Mouse (Mus musculus): ENCODE measurements around the gene Hmgn2. TPM values are rescaled to one million over a fixed set of nuclear protein-coding genes. Genes with fewer than 3 reads are reported as not detected.

Gene Hmgn2
- polyA plus RNA-seq (2014; fragmentation: Nextera tagmentation; extraction: Ambion mirVana): 1,614 and 1,711 TPM in 2 replicates

GRCm38 (mm10) chr4:133968150-133968921, at the start of gene Hmgn2:
Gene Hmgn2 (minus strand): TSS chr4:133968650.
- H3K4me3 ChIP-seq (ENCODE audit: control insufficient read depth in 1 of 2, insufficient read depth in 1 of 2, low read depth in 1 of 2, low read length in 2 of 2): peak within 1 kb of the TSS; percentile 79 to 97
- H3K27ac ChIP-seq (replicated peaks in 1 of 2; ENCODE audit: control insufficient read depth in 1 of 2, insufficient read depth in 1 of 2, low read depth in 2 of 2, low read length in 2 of 2): peak within 1 kb of the TSS; percentile 99
- H3K9ac ChIP-seq (ENCODE audit: low read length): peak within 1 kb of the TSS; percentile 98
- no peaks in the 10 kb centered on the region for H3K27me3 ChIP-seq (ENCODE audit: control insufficient read depth, insufficient read depth, low read length)
- peaks cover 11 to 20% of the 10 kb centered on the region in 2 experiments for H3K4me1 ChIP-seq (ENCODE audit: control insufficient read depth in 2 of 2, insufficient read depth in 2 of 2, low read length in 2 of 2)
- peaks cover 58% of the 10 kb centered on the region for H3K36me3 ChIP-seq (ENCODE audit: control insufficient read depth, insufficient read depth, low read length)
- under 1% methylated on average over 42 of the region's 42 CpGs for whole genome bisulfite sequencing
- no peaks in the 10 kb centered on the region for H3K9me3 ChIP-seq (ENCODE audit: control insufficient read depth, low read length)
- H3K4me2 ChIP-seq (ENCODE audit: low read length): peak within 1 kb of the TSS; percentile 98
- ATAC-seq (ENCODE audit: insufficient number of reproducible peaks, insufficient read depth, low FRiP score, low read depth): peak; percentile 48

GRCm38 (mm10) chr4:134017201-134017865, 48.9 kb upstream of the Hmgn2 start:
- H3K4me1 ChIP-seq (ENCODE audit: control insufficient read depth in 2 of 2, insufficient read depth in 2 of 2, low read length in 2 of 2): peaks cover 8 to 19% of the 10 kb centered on the region in 2 experiments; a peak in 2 of 4 replicates
- H3K27ac ChIP-seq (replicated peaks in 1 of 2; ENCODE audit: control insufficient read depth in 1 of 2, insufficient read depth in 1 of 2, low read depth in 2 of 2, low read length in 2 of 2): no peak overlapping the region
- no peak overlapping the region; the same call in 1 of the 2 replicates for H3K9ac ChIP-seq (ENCODE audit: low read length)
- H3K4me2 ChIP-seq (ENCODE audit: low read length): peak overlapping the region; percentile 55
- H3K27me3 ChIP-seq (ENCODE audit: control insufficient read depth, insufficient read depth, low read length): peaks cover 48% of the 10 kb centered on the region
- no peaks in the 10 kb centered on the region for H3K9me3 ChIP-seq (ENCODE audit: control insufficient read depth, low read length)
- 0 out of 2 replicates have a peak, but pooled peaks have one; percentile 20 for ATAC-seq (ENCODE audit: insufficient number of reproducible peaks, insufficient read depth, low FRiP score, low read depth)
- no peaks in the 10 kb centered on the region for H3K36me3 ChIP-seq (ENCODE audit: control insufficient read depth, insufficient read depth, low read length)
- H3K4me3 ChIP-seq (ENCODE audit: control insufficient read depth in 1 of 2, insufficient read depth in 1 of 2, low read depth in 1 of 2, low read length in 2 of 2): peak overlapping the region in 1 of 2 experiments; percentile 10; a peak in 1 of 4 replicates
- 4% methylated on average over 21 of the region's 21 CpGs for WGBS

- Histone ChIP-seq H3K4me2 (ENCODE audit: low read length) (no peak overlapping the region), H3K27ac (replicated peaks in 1 of 2; ENCODE audit: control insufficient read depth in 1 of 2, insufficient read depth in 1 of 2, low read depth in 2 of 2, low read length in 2 of 2) (no peak overlapping the region), H3K36me3 (ENCODE audit: control insufficient read depth, insufficient read depth, low read length) (no peaks in the 10 kb centered on the region), H3K27me3 (ENCODE audit: control insufficient read depth, insufficient read depth, low read length) (peaks cover 48% of the 10 kb centered on the region), H3K9me3 (ENCODE audit: control insufficient read depth, low read length) (no peaks in the 10 kb centered on the region), H3K4me1 (ENCODE audit: control insufficient read depth in 2 of 2, insufficient read depth in 2 of 2, low read length in 2 of 2) (peaks cover 13 to 24% of the 10 kb centered on the region in 2 experiments; a peak in 3 of 4 replicates), H3K9ac (ENCODE audit: low read length) (no peak overlapping the region), H3K4me3 (ENCODE audit: control insufficient read depth in 1 of 2, insufficient read depth in 1 of 2, low read depth in 1 of 2, low read length in 2 of 2) (no peak overlapping the region)
- 3% methylated on average over 8 of the region's 8 CpGs for WGBS
- ATAC-seq (ENCODE audit: insufficient number of reproducible peaks, insufficient read depth, low FRiP score, low read depth): no peak
Measured at GRCm38 (mm10) chr4:134016767-134017166, 48.3 kb upstream of the Hmgn2 start.

DNA sequence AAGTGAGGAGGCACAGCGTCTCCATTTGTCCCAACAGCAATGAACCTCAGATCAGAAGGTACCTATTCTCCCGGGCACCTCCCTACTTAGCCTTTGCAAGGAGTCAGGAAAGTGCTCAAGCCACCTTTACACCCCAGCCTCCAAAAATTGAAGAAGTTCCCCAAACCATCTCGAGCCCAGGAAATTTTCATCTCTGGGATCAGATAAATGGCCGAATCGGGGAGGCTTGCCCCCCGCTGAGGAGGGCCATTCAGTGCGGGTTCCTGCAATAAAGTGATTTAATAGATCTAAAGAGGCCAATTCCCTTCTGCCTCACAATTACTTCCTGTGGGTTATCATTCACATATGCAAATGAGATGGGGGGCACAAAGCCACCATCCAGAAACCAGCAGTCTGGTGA, 47.8 kb upstream of the Hmgn2 start:
- Histone ChIP-seq H3K9ac (ENCODE audit: low read length) (no peak overlapping the region), H3K36me3 (ENCODE audit: control insufficient read depth, insufficient read depth, low read length) (no peaks in the 10 kb centered on the region), H3K4me2 (ENCODE audit: low read length) (no peak overlapping the region), H3K9me3 (ENCODE audit: control insufficient read depth, low read length) (no peaks in the 10 kb centered on the region), H3K27ac (replicated peaks in 1 of 2; ENCODE audit: control insufficient read depth in 1 of 2, insufficient read depth in 1 of 2, low read depth in 2 of 2, low read length in 2 of 2) (no peak overlapping the region), H3K4me1 (ENCODE audit: control insufficient read depth in 2 of 2, insufficient read depth in 2 of 2, low read length in 2 of 2) (peaks cover 18 to 29% of the 10 kb centered on the region in 2 experiments; a peak in 3 of 4 replicates), H3K4me3 (ENCODE audit: control insufficient read depth in 1 of 2, insufficient read depth in 1 of 2, low read depth in 1 of 2, low read length in 2 of 2) (no peak overlapping the region), H3K27me3 (ENCODE audit: control insufficient read depth, insufficient read depth, low read length) (peaks cover 48% of the 10 kb centered on the region)
- WGBS: 14% methylated on average over 7 of the region's 7 CpGs
- no peak for ATAC-seq (ENCODE audit: insufficient number of reproducible peaks, insufficient read depth, low FRiP score, low read depth)

- ATAC-seq (ENCODE audit: insufficient number of reproducible peaks, insufficient read depth, low FRiP score, low read depth): no peak
- Histone ChIP-seq H3K9ac (ENCODE audit: low read length) (no peak overlapping the region), H3K27ac (replicated peaks in 1 of 2; ENCODE audit: control insufficient read depth in 1 of 2, insufficient read depth in 1 of 2, low read depth in 2 of 2, low read length in 2 of 2) (no peak overlapping the region), H3K4me2 (ENCODE audit: low read length) (no peak overlapping the region), H3K27me3 (ENCODE audit: control insufficient read depth, insufficient read depth, low read length) (peaks cover 24% of the 10 kb centered on the region), H3K4me1 (ENCODE audit: control insufficient read depth in 2 of 2, insufficient read depth in 2 of 2, low read length in 2 of 2) (peaks cover 12 to 20% of the 10 kb centered on the region in 2 experiments; a peak in 3 of 4 replicates), H3K4me3 (ENCODE audit: control insufficient read depth in 1 of 2, insufficient read depth in 1 of 2, low read depth in 1 of 2, low read length in 2 of 2) (no peak overlapping the region), H3K9me3 (ENCODE audit: control insufficient read depth, low read length) (no peaks in the 10 kb centered on the region), H3K36me3 (ENCODE audit: control insufficient read depth, insufficient read depth, low read length) (no peaks in the 10 kb centered on the region)
- 32% methylated on average over 12 of the region's 12 CpGs for whole genome bisulfite sequencing
Measured at GRCm38 (mm10) chr4:134012858-134013528, 44.5 kb upstream of the Hmgn2 start.

- ATAC-seq (ENCODE audit: insufficient number of reproducible peaks, insufficient read depth, low FRiP score, low read depth): no peak
- H3K27me3 ChIP-seq (ENCODE audit: control insufficient read depth, insufficient read depth, low read length): peaks cover 12% of the 10 kb centered on the region
- no peak overlapping the region; the same call in 1 of the 2 replicates for H3K4me2 ChIP-seq (ENCODE audit: low read length)
- H3K9ac ChIP-seq (ENCODE audit: low read length): no peak overlapping the region
- H3K27ac ChIP-seq (replicated peaks in 1 of 2; ENCODE audit: control insufficient read depth in 1 of 2, insufficient read depth in 1 of 2, low read depth in 2 of 2, low read length in 2 of 2): no peak overlapping the region
- H3K36me3 ChIP-seq (ENCODE audit: control insufficient read depth, insufficient read depth, low read length): no peaks in the 10 kb centered on the region
- H3K4me1 ChIP-seq (ENCODE audit: control insufficient read depth in 2 of 2, insufficient read depth in 2 of 2, low read length in 2 of 2): peaks cover 12 to 15% of the 10 kb centered on the region in 2 experiments; a peak in 3 of 4 replicates
- no peak overlapping the region for H3K4me3 ChIP-seq (ENCODE audit: control insufficient read depth in 1 of 2, insufficient read depth in 1 of 2, low read depth in 1 of 2, low read length in 2 of 2)
- H3K9me3 ChIP-seq (ENCODE audit: control insufficient read depth, low read length): no peaks in the 10 kb centered on the region
- 11% methylated on average over 16 of the region's 16 CpGs for WGBS
Measured at GRCm38 (mm10) chr4:134011450-134012414, 43.3 kb upstream of the Hmgn2 start.
